28 mouse cellular contexts compared by ENCODE assay signal in genomic region chr3:60507496-60507895, GRCm38 (mm10). TPM values are rescaled to one million over a fixed set of nuclear protein-coding genes. Genes with fewer than 3 reads are reported as not detected.
DNase-seq lines count a peak whose midpoint lies in the region; ATAC-seq and TF ChIP-seq lines count a peak whose summit lies in the region.
"Had no signal": no experiment of that assay in that cellular context is flagged by ENCODE, and none has a peak within 500 bp of the region (broad histone marks: within the 10 kb centered on the region; RNA-seq: fewer than 3 reads in every experiment).

No protein-coding gene starts in this region.

- no peaks in the 10 kb centered on the region for H3K27me3 ChIP-seq in cerebellum, adult 2 months (ENCODE audit: control insufficient read depth, insufficient read depth, low read length)
- H3K27me3 ChIP-seq in heart, adult 2 months (ENCODE audit: control insufficient read depth, insufficient read depth, low read length) = no peaks in the 10 kb centered on the region
- H3K27me3 ChIP-seq in heart, embryonic 12.5 days (replicated peaks) = no peaks in the 10 kb centered on the region
- H3K27me3 ChIP-seq in megakaryocyte, embryonic 14.5 days (replicated peaks) = no peaks in the 10 kb centered on the region
- H3K27me3 ChIP-seq: heart, embryonic 15.5 days; hindbrain, embryonic 13.5 days; intestine, embryonic 15.5 days; Patski had no signal

- intact Hi-C loops in heart, adult 2 months (cut with DNase I) = no loop called here

- TF ChIP-seq EP300 in heart, adult 2 months (IDR thresholded peaks at IDR 0.05; ENCODE audit: insufficient read depth, low read depth, low read length) = no peak

- ATAC-seq in heart, embryonic 12.5 days (ENCODE audit: insufficient number of reproducible peaks, low FRiP score) = no peak
- no peak for ATAC-seq in megakaryocyte, adult 5-6 weeks (ENCODE audit: poor library complexity, severe bottlenecking)
- ATAC-seq: forebrain, embryonic 14.5 days; forebrain, postnatal 0 days; hindbrain, embryonic 16.5 days; intestine, embryonic 15.5 days; Patski had no signal

- H3K4me2 ChIP-seq in heart, embryonic 12.5 days = no peak overlapping the region
- H3K4me2 ChIP-seq: heart, embryonic 11.5 days; heart, embryonic 15.5 days; hindbrain, embryonic 13.5 days; intestine, embryonic 15.5 days had no signal

- H3K4me1 ChIP-seq in cerebellum, adult 2 months (ENCODE audit: control insufficient read depth, insufficient read depth, low read length) = peaks cover 16% of the 10 kb centered on the region
- peaks cover 35% of the 10 kb centered on the region for H3K4me1 ChIP-seq in heart, adult 2 months (ENCODE audit: control insufficient read depth, insufficient read depth, low read length)
- H3K4me1 ChIP-seq in heart, embryonic 12.5 days (replicated peaks) = peaks cover 42% of the 10 kb centered on the region
- H3K4me1 ChIP-seq in megakaryocyte, embryonic 14.5 days = peaks cover 76% of the 10 kb centered on the region

- TF ChIP-seq POLR2A in cerebellum, adult 2 months (IDR thresholded peaks at IDR 0.05; ENCODE audit: borderline replicate concordance, insufficient read depth, low read length) = no peak
- TF ChIP-seq POLR2A in heart, adult 2 months (IDR thresholded peaks at IDR 0.05; ENCODE audit: insufficient read depth, low read depth, low read length) = no peak

- no peaks in the 10 kb centered on the region for H3K9me3 ChIP-seq in heart, embryonic 12.5 days (replicated peaks)
- H3K9me3 ChIP-seq in megakaryocyte, embryonic 14.5 days = no peaks in the 10 kb centered on the region
- H3K9me3 ChIP-seq: forebrain, embryonic 10.5 days; G1E; heart, embryonic 15.5 days; hindbrain, embryonic 10.5 days; hindbrain, embryonic 13.5 days; intestine, embryonic 15.5 days had no signal

- 94% methylated on average over 3 of the region's 3 CpGs for WGBS in cerebellum, adult 2 months
- 86% methylated on average over 3 of the region's 3 CpGs for WGBS in heart, adult 2 months
- 89% methylated on average over 3 of the region's 3 CpGs for WGBS in heart, embryonic 12.5 days

- H3K79me2 ChIP-seq in heart, adult 2 months (replicated peaks; ENCODE audit: control insufficient read depth, insufficient read depth, low read length) = peaks cover 9% of the 10 kb centered on the region

- no peak overlapping the region for H3K9ac ChIP-seq in heart, adult 2 months (ENCODE audit: low read depth, low read length)
- no peak overlapping the region for H3K9ac ChIP-seq in heart, embryonic 12.5 days
- H3K9ac ChIP-seq: forebrain, postnatal 0 days; heart, embryonic 15.5 days; hindbrain, embryonic 13.5 days; intestine, embryonic 15.5 days had no signal

- no peak overlapping the region for H3K4me3 ChIP-seq in cerebellum, adult 2 months (replicated peaks; ENCODE audit: insufficient read depth, low read depth, low read length)
- H3K4me3 ChIP-seq in heart, adult 2 months = no peak overlapping the region
- H3K4me3 ChIP-seq in heart, embryonic 12.5 days = no peak overlapping the region
- H3K4me3 ChIP-seq in megakaryocyte, embryonic 14.5 days (replicated peaks) = peak overlapping the region; percentile 84
- H3K4me3 ChIP-seq: forebrain, embryonic 10.5 days; heart, embryonic 15.5 days; hindbrain, embryonic 10.5 days; hindbrain, embryonic 13.5 days; intestine, embryonic 15.5 days had no signal

- no peak for DNase-seq in cerebellum, adult 2 months
- DNase-seq in cerebellum, postnatal 4 days (ENCODE audit: low spot score in 2 of 2) = no peak
- no peak for DNase-seq in heart, adult 2 months
- DNase-seq: adrenal gland, postnatal 10 days; adrenal gland, postnatal 36 days; cerebellum, adult 11 months; cerebellum, adult 8-10 months; cerebellum, postnatal 10 days; cerebellum, postnatal 36 days; forebrain, postnatal 0 days; gastrocnemius, postnatal 14 days; heart, adult 18-20 months; heart, postnatal 10 days; heart, postnatal 36 days; kidney, adult 11 months had no signal

- no peak overlapping the region for H3K27ac ChIP-seq in cerebellum, adult 2 months (ENCODE audit: insufficient read depth, low read length)
- H3K27ac ChIP-seq in heart, adult 2 months = peak overlapping the region; percentile 71
- no peak overlapping the region for H3K27ac ChIP-seq in heart, embryonic 12.5 days (ENCODE audit: poor library complexity, severe bottlenecking)
- H3K27ac ChIP-seq: forebrain, embryonic 10.5 days; heart, embryonic 15.5 days; hindbrain, embryonic 10.5 days; hindbrain, embryonic 13.5 days; intestine, embryonic 15.5 days had no signal

- peaks cover 61% of the 10 kb centered on the region for H3K36me3 ChIP-seq in heart, adult 2 months (ENCODE audit: control insufficient read depth, insufficient read depth, low read length)
- H3K36me3 ChIP-seq in heart, embryonic 12.5 days = no peaks in the 10 kb centered on the region
- peaks cover 71% of the 10 kb centered on the region for H3K36me3 ChIP-seq in megakaryocyte, embryonic 14.5 days (replicated peaks; ENCODE audit: low read length)
- H3K36me3 ChIP-seq: forebrain, embryonic 10.5 days; heart, embryonic 15.5 days; hindbrain, embryonic 10.5 days; hindbrain, embryonic 13.5 days; intestine, embryonic 15.5 days had no signal

- TF ChIP-seq CTCF in cerebellum, adult 2 months (IDR thresholded peaks at IDR 0.05; ENCODE audit: borderline replicate concordance, insufficient read depth, low read depth, low read length) = 0 out of 2 replicates have a peak, but pooled peaks have one; percentile 3
- TF ChIP-seq CTCF in heart, adult 2 months (IDR thresholded peaks at IDR 0.05) = no peak

RNA-seq across cellular contexts. Expression of gene Mbnl1, which starts 34.9 kb away (rescaled TPM):
- polyA plus RNA-seq in cerebellum, adult 2 months (2012; rRNA removed) = 62.7 and 66.7 TPM in 2 replicates
- 100 to 1,000 TPM; 215 to 237 TPM for total RNA-seq in heart, adult 2 months (2021)
- polyA plus RNA-seq in heart, adult 2 months (2012; rRNA removed) = 55.8 and 79.7 TPM in 2 replicates
- polyA plus RNA-seq in heart, embryonic 12.5 days (2016; fragmentation: Nextera tagmentation; extraction: Ambion mirVana) = 77.4 and 78.4 TPM in 2 replicates
- polyA plus RNA-seq in megakaryocyte, embryonic 14.5 days (2012; ENCODE audit: insufficient read depth, low replicate concordance) = 20.3 and 35.3 TPM in 2 replicates
- 716 and 772 TPM in 2 replicates for total RNA-seq in megakaryocyte, adult 5-6 weeks (2015)
- total RNA-seq in megakaryocyte, adult 5-6 weeks (2017) = 1,073 and 1,122 TPM in 2 replicates
